Mouse (Mus musculus): ENCODE measurements around the gene Mc1r.

DNA sequence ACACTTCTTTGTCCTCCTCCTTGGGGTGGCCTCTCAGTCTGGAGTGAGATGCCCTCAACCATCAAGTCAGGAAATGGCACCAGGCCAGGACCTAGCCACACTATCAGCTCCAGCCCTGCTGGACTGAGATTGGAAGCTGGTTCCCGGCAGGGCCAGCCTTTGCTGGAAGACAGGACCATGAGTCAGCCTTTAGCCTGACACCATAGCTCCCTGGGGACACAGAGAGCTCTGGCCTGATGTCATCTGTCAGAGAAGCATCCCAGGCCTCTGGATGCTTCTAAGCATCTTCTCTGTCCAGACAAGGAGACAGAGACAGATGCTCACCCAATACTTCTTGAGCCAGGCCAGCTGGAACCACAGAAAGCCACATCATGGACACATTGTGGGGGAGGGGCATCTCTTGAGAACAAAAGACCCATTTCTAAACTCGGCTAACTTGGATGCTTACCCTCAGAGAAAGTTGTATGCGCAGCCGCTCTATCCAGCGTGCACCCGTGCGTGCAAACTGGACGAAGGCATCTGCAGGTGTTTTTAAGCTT, 3.2 kb downstream of the Mc1r start:
- TF ChIP-seq GATA1 (IDR thresholded peaks at IDR 0.05; ENCODE audit: borderline replicate concordance, low read length) (no peak), POLR2AphosphoS5 (IDR thresholded peaks at IDR 0.05; ENCODE audit: insufficient replicate concordance, low read depth, low read length) (no peak), CTCF (IDR thresholded peaks at IDR 0.05; ENCODE audit: low read depth, low read length) (no peak)
